ENCODE assay signal across 23 mouse cellular contexts in the genomic region with DNA sequence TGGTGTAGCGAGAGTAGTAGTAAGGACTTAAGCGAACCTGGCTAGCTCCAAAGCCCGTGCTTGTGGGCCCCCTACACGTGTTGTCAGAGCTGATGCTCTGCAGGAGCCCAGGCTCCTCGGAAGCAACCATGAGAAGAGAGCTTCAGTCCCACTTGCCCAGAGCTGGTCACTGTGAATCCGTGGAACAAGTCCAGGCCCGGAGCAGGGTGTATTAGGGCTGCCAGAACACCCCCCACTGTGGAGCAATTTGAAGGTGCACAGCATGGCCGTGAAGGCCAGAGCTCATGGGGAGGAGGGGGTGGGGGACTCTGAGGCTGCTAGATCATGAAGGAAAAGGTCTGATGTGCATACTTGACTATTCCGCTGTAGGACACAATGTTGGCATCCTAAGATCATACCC.
"Had no signal": no experiment of that assay in that cellular context is flagged by ENCODE, and none has a peak within 500 bp of the region (broad histone marks: within the 10 kb centered on the region; RNA-seq: fewer than 3 reads in every experiment).

No protein-coding gene starts in this region.

- H3K27ac ChIP-seq: kidney, postnatal 0 days; layer of hippocampus, adult 2 months; limb, embryonic 12.5 days; limb, embryonic 15.5 days; lung, embryonic 15.5 days; midbrain, embryonic 10.5 days; midbrain, embryonic 13.5 days; neural tube, embryonic 13.5 days; stomach, embryonic 15.5 days had no signal

- ATAC-seq: intestine, embryonic 16.5 days; midbrain, embryonic 13.5 days; midbrain, embryonic 16.5 days had no signal

- H3K4me3 ChIP-seq: layer of hippocampus, adult 2 months; limb, embryonic 12.5 days; limb, embryonic 15.5 days; lung, embryonic 15.5 days; megakaryocyte, embryonic 14.5 days; midbrain, embryonic 10.5 days; midbrain, embryonic 13.5 days; myocyte; neural tube, embryonic 13.5 days; stomach, embryonic 15.5 days had no signal

- H3K9ac ChIP-seq: limb, embryonic 12.5 days; limb, embryonic 15.5 days; lung, embryonic 15.5 days; midbrain, embryonic 13.5 days; neural tube, embryonic 13.5 days; stomach, embryonic 15.5 days had no signal

- H3K36me3 ChIP-seq: lung, embryonic 15.5 days; stomach, embryonic 15.5 days had no signal

- H3K4me1 ChIP-seq: limb, embryonic 15.5 days; lung, embryonic 15.5 days; stomach, embryonic 15.5 days had no signal

- H3K27me3 ChIP-seq: limb, embryonic 12.5 days; limb, embryonic 15.5 days; lung, embryonic 15.5 days; midbrain, embryonic 13.5 days; neural tube, embryonic 13.5 days; stomach, embryonic 15.5 days had no signal

- H3K4me2 ChIP-seq: limb, embryonic 12.5 days; limb, embryonic 15.5 days; lung, embryonic 15.5 days; midbrain, embryonic 13.5 days; neural tube, embryonic 13.5 days; stomach, embryonic 15.5 days had no signal

- H3K9me3 ChIP-seq: limb, embryonic 12.5 days; limb, embryonic 15.5 days; lung, embryonic 15.5 days; megakaryocyte, embryonic 14.5 days; midbrain, embryonic 10.5 days; midbrain, embryonic 13.5 days; neural tube, embryonic 13.5 days; stomach, embryonic 15.5 days had no signal

- DNase-seq: kidney, adult 18-20 months; kidney, adult 9 months; kidney, postnatal 25 days; lung, adult 18-20 months; lung, postnatal 10 days; lung, postnatal 36 days; retina, postnatal 1 day; right cerebral cortex, postnatal 25 days; spleen, adult 18-20 months; thymus, postnatal 25 days had no signal
